Mouse (Mus musculus) liver (tissue): ENCODE measurements at regions not wholly inside any gene's neighbourhood (a gene's known extent, or its start where the extent isn't known, plus 50 kb on each side); places are given as distances from the start of the nearest gene placed in this dataset.

ENCODE experiments used
- DNase-seq: peaks from one replicate; pipeline ENCODE4 v3.0.0-alpha.2; 2020; ENCODE audit warnings: mixed read lengths

- no peak for DNase-seq
Observed at GRCm38 (mm10) chrX:98375437-98375836, 226.9 kb downstream of the Ar start.

- DNase-seq: peak; percentile 4
Observed at GRCm38 (mm10) chrX:98380247-98380905, 231.8 kb downstream of the Ar start.

DNA sequence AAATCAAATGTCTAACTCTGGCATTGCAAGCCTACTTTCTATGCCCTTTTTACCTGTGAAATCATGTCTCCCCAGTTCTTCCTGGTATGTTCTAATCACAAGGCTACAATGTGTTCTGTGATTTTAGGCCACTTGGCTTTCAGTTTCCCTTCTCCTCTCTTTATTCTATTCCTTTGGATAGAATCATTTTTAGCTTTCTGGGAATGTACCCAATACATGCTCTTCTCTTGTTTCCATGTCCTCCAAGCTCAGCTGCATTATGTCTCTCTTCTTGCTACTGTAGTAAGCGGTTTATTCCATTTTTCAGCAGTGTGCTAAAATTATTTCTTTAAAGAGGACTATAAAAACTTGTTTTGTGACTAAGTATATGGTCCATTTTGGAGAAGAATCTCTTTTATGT is 235.4 kb downstream of the Ar start:
- no peak for DNase-seq

GRCm38 (mm10) chrX:98392376-98392775 is 243.8 kb downstream of the Ar start:
- no peak for DNase-seq

DNA sequence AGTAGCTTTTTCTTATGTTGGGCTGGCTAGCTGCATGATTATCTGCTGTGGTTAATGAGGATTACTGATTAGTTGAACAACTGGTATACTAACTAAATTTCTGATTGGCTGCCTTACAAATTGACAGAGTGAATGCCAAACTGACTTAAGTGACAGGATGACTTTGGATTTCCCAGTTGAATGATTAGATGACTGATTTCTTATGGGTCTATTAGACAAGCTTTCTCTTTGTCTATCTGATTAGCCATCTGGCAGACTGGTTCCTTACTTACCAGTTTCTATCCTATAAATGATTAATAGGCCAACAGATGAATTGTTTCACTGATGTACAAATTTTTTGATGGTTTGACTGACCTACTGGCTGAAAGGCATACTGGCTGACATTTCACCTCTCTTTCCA is 260.5 kb downstream of the Ar start:
- DNase-seq: no peak

DNA sequence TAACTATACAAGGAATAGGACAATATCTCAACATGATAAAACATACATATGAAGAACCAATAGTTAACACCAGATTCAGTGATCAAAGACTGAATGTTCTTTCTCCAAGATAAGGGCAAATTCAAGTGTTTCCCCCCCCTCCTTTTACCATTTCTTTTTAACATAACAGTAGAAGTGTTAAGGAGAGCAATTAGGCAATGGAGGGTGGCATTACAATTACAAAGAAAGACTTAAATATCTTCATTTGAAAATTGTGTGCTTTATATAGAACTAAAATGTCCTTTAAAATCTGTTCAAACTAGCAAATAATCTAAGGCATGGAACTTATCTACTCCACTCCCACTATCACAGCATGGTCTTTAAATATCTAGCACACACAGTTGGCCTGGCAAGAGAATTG is 270.9 kb downstream of the Ar start:
- no peak for DNase-seq

DNA sequence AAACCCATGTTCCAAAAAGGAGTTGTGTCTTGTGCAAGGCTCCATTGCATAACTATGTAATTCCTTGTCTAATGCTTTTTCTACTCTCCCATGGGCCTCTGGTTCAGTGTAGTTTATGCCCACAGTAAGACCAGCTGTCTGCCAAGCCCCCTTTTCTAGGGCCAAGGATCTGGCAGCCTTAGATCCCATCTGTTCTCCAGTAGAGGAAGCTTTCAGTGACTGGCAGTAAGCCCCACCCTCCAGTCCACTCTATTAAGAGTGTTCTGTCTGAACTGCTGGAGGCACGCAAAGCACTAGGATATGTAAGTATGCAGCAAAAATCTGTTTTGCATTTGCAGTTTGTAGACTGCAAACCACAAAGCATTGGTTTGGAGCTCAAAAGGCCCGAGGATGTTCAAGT is 303.5 kb downstream of the Ar start:
- DNase-seq: no peak

DNA sequence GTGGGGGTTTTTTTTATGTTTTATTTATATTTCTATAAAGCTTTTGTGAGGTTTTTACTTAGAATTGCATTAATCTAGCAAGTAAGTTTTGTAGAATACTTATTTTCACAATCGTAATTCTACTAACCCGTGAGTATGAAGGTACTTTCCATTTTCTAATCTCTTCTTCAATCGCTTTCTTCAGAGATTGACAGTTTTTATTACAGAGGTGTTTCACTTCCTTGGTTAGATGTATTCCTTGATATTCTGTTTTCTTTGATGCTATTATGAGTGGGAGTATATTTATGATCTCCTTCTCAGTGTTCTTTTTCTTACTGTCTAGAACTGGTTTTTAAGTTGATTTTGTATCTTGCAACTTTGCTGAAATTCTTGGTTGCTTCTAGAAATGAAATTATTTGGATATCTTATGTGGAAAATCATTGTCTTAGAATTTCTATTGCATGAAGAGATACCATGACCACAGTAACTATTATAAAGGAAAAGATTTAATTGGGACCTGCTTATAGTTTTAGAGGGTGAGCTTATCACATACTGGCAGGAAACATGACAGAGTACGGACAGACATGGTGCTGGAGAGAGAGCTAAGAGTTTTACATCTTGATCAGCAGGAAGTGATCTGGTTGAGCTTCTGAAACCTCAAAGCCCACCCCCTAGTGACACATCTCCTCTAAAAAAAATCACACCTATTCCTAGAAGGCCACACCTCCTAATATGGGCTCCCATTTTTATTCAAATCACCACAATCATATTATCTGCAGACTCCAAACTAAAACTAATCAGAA is 328.1 kb downstream of the Ar start:
- no peak for DNase-seq
